Mouse (Mus musculus): ENCODE data around the gene Nr1h3. TPM values are rescaled to one million over a fixed set of nuclear protein-coding genes. Genes with fewer than 3 reads are reported as not detected.
A peak's percentile ranks its signal among the peaks of the same experiment; 100 is the strongest.
"Not testable (repeated sequence)": the region's sequence is repeated elsewhere in the genome, so short reads cannot be mapped to it uniquely, and the experiment has no call there.

Nr1h3 gene
- 1 to 10 TPM; 2.3 to 3.7 TPM for total RNA-seq (2021)
- long read RNA-seq, partial matches to known transcripts: 0 of 3 reads
- long read RNA-seq, other reads (novel, unspliced or antisense): 3 of 3 reads

GRCm38 (mm10) chr2:91202222-91202971, at the start of gene Nr1h3, which contains the start of gene Acp2:
TSS of gene Nr1h3 (minus strand) at chr2:91202834.
TSS of gene Acp2 (plus strand) at chr2:91202885.
- DNase-seq (ENCODE audit: low spot score in 2 of 2): peak; percentile 98

- DNase-seq (ENCODE audit: low spot score in 2 of 2): no peak
Observed at GRCm38 (mm10) chr2:91252001-91252400, 49.4 kb upstream of the Nr1h3 start.

- no peak for DNase-seq (ENCODE audit: low spot score in 2 of 2)
Observed at GRCm38 (mm10) chr2:91248366-91248765, 45.7 kb upstream of the Nr1h3 start.

- DNase-seq (ENCODE audit: low spot score in 2 of 2): no peak
Observed at GRCm38 (mm10) chr2:91244557-91245228, 42.1 kb upstream of the Nr1h3 start.

GRCm38 (mm10) chr2:91243416-91243815, 40.8 kb upstream of the Nr1h3 start:
- peak; percentile 25 to 54 for DNase-seq (ENCODE audit: low spot score in 2 of 2)

- DNase-seq (ENCODE audit: low spot score in 2 of 2): no peak
Observed at GRCm38 (mm10) chr2:91242547-91242946, 39.9 kb upstream of the Nr1h3 start.

GRCm38 (mm10) chr2:91237511-91238080, 35.0 kb upstream of the Nr1h3 start:
- not testable (repeated sequence) for DNase-seq (ENCODE audit: low spot score in 2 of 2)

GRCm38 (mm10) chr2:91236601-91237510, 34.2 kb upstream of the Nr1h3 start, which contains the start of gene Ddb2:
TSS of gene Ddb2 (minus strand) at chr2:91236982.
- peak; percentile 85 to 91 for DNase-seq (ENCODE audit: low spot score in 2 of 2)

- no peak for DNase-seq (ENCODE audit: low spot score in 2 of 2)
Observed at GRCm38 (mm10) chr2:91229735-91230134, 27.1 kb upstream of the Nr1h3 start.

- DNase-seq (ENCODE audit: low spot score in 2 of 2): no peak
Observed at GRCm38 (mm10) chr2:91223614-91224013, 21.0 kb upstream of the Nr1h3 start.

- no peak for DNase-seq (ENCODE audit: low spot score in 2 of 2)
Observed at GRCm38 (mm10) chr2:91220501-91220900, 17.9 kb upstream of the Nr1h3 start.

- no peak for DNase-seq (ENCODE audit: low spot score in 2 of 2)
Observed at GRCm38 (mm10) chr2:91217032-91217431, 14.4 kb upstream of the Nr1h3 start.

- no peak for DNase-seq (ENCODE audit: low spot score in 2 of 2)
Observed at GRCm38 (mm10) chr2:91213311-91213710, 10.7 kb upstream of the Nr1h3 start.

GRCm38 (mm10) chr2:91206254-91206775, 3.7 kb upstream of the Nr1h3 start:
- DNase-seq (ENCODE audit: low spot score in 2 of 2): no peak

- DNase-seq (ENCODE audit: low spot score in 2 of 2): no peak
Observed at GRCm38 (mm10) chr2:91202972-91203656, 480 bp upstream of the Nr1h3 start.

- DNase-seq (ENCODE audit: low spot score in 2 of 2): no peak
Observed at GRCm38 (mm10) chr2:91198888-91199287, 3.7 kb downstream of the Nr1h3 start.

- peak in 1 of 2 experiments; percentile 49 for DNase-seq (ENCODE audit: low spot score in 2 of 2)
Observed at GRCm38 (mm10) chr2:91196577-91197001, 6.0 kb downstream of the Nr1h3 start.

- DNase-seq (ENCODE audit: low spot score in 2 of 2): peak; percentile 63 to 73
Observed at GRCm38 (mm10) chr2:91194624-91195332, 7.9 kb downstream of the Nr1h3 start.

- DNase-seq (ENCODE audit: low spot score in 2 of 2): no peak
Observed at GRCm38 (mm10) chr2:91190501-91190900, 12.1 kb downstream of the Nr1h3 start.
